Mouse (Mus musculus) G1E (cell line): Measurements from ENCODE around the gene Slc22a3.
A peak's percentile ranks its signal among the peaks of the same experiment; 100 is the strongest.

Experiments
- CTCF ChIP-seq: IDR thresholded peaks from 2 replicates; pipeline ENCODE4 v1.5.1; 2012; ENCODE audit warnings: low read depth, low read length, inconsistent platforms, mixed read lengths
- GATA1 ChIP-seq: IDR thresholded peaks from 2 replicates; pipeline ENCODE4 v1.6.1; 2012; ENCODE audit warnings: borderline replicate concordance, low read length, inconsistent platforms, mixed read lengths
- GATA2 ChIP-seq: IDR thresholded peaks from 2 replicates; pipeline ENCODE4 v1.6.1; 2012; ENCODE audit warnings: low read depth, low read length, inconsistent platforms, borderline replicate concordance
- POLR2AphosphoS5 ChIP-seq: IDR thresholded peaks from 2 replicates; pipeline ENCODE4 v1.6.1; 2012; ENCODE audit warnings: low read depth, low read length, inconsistent platforms; ENCODE audit not compliant: insufficient replicate concordance
- TAL1 ChIP-seq: conservative IDR thresholded peaks from 2 replicates; pipeline ENCODE4 v1.6.1; 2012; ENCODE audit warnings: low read depth, low read length, inconsistent platforms, mixed read lengths

- TF ChIP-seq CTCF (peak; percentile 96), GATA1 (no peak), TAL1 (no peak), POLR2AphosphoS5 (no peak), GATA2 (no peak)
Observed at GRCm38 (mm10) chr17:12372021-12372420, 135.5 kb downstream of the Slc22a3 start.
